Mouse (Mus musculus): ENCODE measurements around the gene Rbm18.
A peak's percentile ranks its signal among the peaks of the same experiment; 100 is the strongest.

Rbm18 gene

GRCm38 (mm10) chr2:36104956-36105741, 31.4 kb downstream of the Rbm18 start, which contains the start of gene Lhx6:
Gene Lhx6, minus strand, starts transcription at chr2:36105408.
- no peak for DNase-seq (ENCODE audit: low read depth, low spot score)

- DNase-seq (ENCODE audit: low read depth, low spot score): no peak
These were observed 32.1 kb downstream of the Rbm18 start for GRCm38 (mm10) chr2:36104436-36104955.

- DNase-seq (ENCODE audit: low read depth, low spot score): no peak
These were observed 32.8 kb downstream of the Rbm18 start for GRCm38 (mm10) chr2:36103555-36104367.

GRCm38 (mm10) chr2:36103069-36103554, 33.5 kb downstream of the Rbm18 start:
- no peak for DNase-seq (ENCODE audit: low read depth, low spot score)

GRCm38 (mm10) chr2:36102559-36102946, 34.0 kb downstream of the Rbm18 start:
- DNase-seq (ENCODE audit: low read depth, low spot score): no peak

GRCm38 (mm10) chr2:36101866-36102558, 34.6 kb downstream of the Rbm18 start:
- DNase-seq (ENCODE audit: low read depth, low spot score): no peak

- no peak for DNase-seq (ENCODE audit: low read depth, low spot score)
These were observed 36.8 kb downstream of the Rbm18 start for GRCm38 (mm10) chr2:36099739-36100138.

- DNase-seq (ENCODE audit: low read depth, low spot score): no peak
These were observed 38.6 kb downstream of the Rbm18 start for GRCm38 (mm10) chr2:36098021-36098420.

GRCm38 (mm10) chr2:36097129-36097815, 39.3 kb downstream of the Rbm18 start:
- DNase-seq (ENCODE audit: low read depth, low spot score): no peak

- no peak for DNase-seq (ENCODE audit: low read depth, low spot score)
These were observed 42.6 kb downstream of the Rbm18 start for GRCm38 (mm10) chr2:36093914-36094475.

GRCm38 (mm10) chr2:36093301-36093700, 43.3 kb downstream of the Rbm18 start:
- DNase-seq (ENCODE audit: low read depth, low spot score): no peak

- DNase-seq (ENCODE audit: low read depth, low spot score): no peak
These were observed 43.8 kb downstream of the Rbm18 start for GRCm38 (mm10) chr2:36092748-36093147.

- peak; percentile 8 for DNase-seq (ENCODE audit: low read depth, low spot score)
These were observed 45.5 kb downstream of the Rbm18 start for GRCm38 (mm10) chr2:36090853-36091741.

GRCm38 (mm10) chr2:36089190-36089589, 47.4 kb downstream of the Rbm18 start:
- no peak for DNase-seq (ENCODE audit: low read depth, low spot score)

- DNase-seq (ENCODE audit: low read depth, low spot score): no peak
These were observed 51.5 kb downstream of the Rbm18 start for GRCm38 (mm10) chr2:36085041-36085440.

GRCm38 (mm10) chr2:36082802-36083580, 53.6 kb downstream of the Rbm18 start:
- no peak for DNase-seq (ENCODE audit: low read depth, low spot score)

GRCm38 (mm10) chr2:36081446-36081845, 55.1 kb downstream of the Rbm18 start:
- DNase-seq (ENCODE audit: low read depth, low spot score): no peak

GRCm38 (mm10) chr2:36077160-36077761, 59.3 kb downstream of the Rbm18 start:
- DNase-seq (ENCODE audit: low read depth, low spot score): no peak

- DNase-seq (ENCODE audit: low read depth, low spot score): no peak
These were observed 61.4 kb downstream of the Rbm18 start for GRCm38 (mm10) chr2:36075210-36075609.

Data from c-Kit-negative CD71-positive TER-119-positive erythroid progenitor cells, embryonic 14.5 days (primary cell).